Mouse (Mus musculus): ENCODE results near the gene Spag9. TPM values are rescaled to one million over a fixed set of nuclear protein-coding genes. Genes with fewer than 3 reads are reported as not detected.
"Not testable (repeated sequence)": the region's sequence is repeated elsewhere in the genome, so short reads cannot be mapped to it uniquely, and the experiment has no call there.

Gene Spag9
- polyA plus RNA-seq, 1 experiment from 2014 or later = 9.2 TPM

GRCm38 (mm10) chr11:94054176-94054575, 58.3 kb downstream of the Spag9 start:
- Histone ChIP-seq H3K4me3 (replicated peaks) (no peak overlapping the region), H3K4me1 (replicated peaks) (no peaks in the 10 kb centered on the region), H3K9ac (no peak overlapping the region), H3K9me3 (replicated peaks) (no peaks in the 10 kb centered on the region), H3K27ac (replicated peaks) (no peak overlapping the region), H3K4me2 (no peak overlapping the region), H3K36me3 (replicated peaks) (peaks cover 4% of the 10 kb centered on the region; the same call in 1 of the 2 replicates), H3K27me3 (no peaks in the 10 kb centered on the region)
- ATAC-seq (ENCODE audit: insufficient read depth) = no peak
- 72% methylated on average over 3 of the region's 3 CpGs for WGBS (ENCODE audit: insufficient replicate concordance)

GRCm38 (mm10) chr11:94054901-94055300, 59.0 kb downstream of the Spag9 start:
- Histone ChIP-seq H3K9ac (no peak overlapping the region), H3K9me3 (replicated peaks) (no peaks in the 10 kb centered on the region), H3K4me2 (no peak overlapping the region), H3K4me3 (replicated peaks) (no peak overlapping the region), H3K27me3 (no peaks in the 10 kb centered on the region), H3K27ac (replicated peaks) (no peak overlapping the region), H3K4me1 (replicated peaks) (no peaks in the 10 kb centered on the region), H3K36me3 (replicated peaks) (peaks cover 4% of the 10 kb centered on the region; the same call in 1 of the 2 replicates)
- no peak for ATAC-seq (ENCODE audit: insufficient read depth)
- 78% methylated on average over 3 of the region's 3 CpGs for WGBS (ENCODE audit: insufficient replicate concordance)

GRCm38 (mm10) chr11:94063941-94064340, 68.0 kb downstream of the Spag9 start:
- ATAC-seq (ENCODE audit: insufficient read depth) = no peak
- peaks cover 19% of the 10 kb centered on the region for H3K36me3 ChIP-seq (replicated peaks)

GRCm38 (mm10) chr11:94070455-94070854, 74.6 kb downstream of the Spag9 start:
- H3K27ac ChIP-seq (replicated peaks) = no peak overlapping the region
- peaks cover 19% of the 10 kb centered on the region for H3K36me3 ChIP-seq (replicated peaks)
- no peaks in the 10 kb centered on the region for H3K27me3 ChIP-seq
- no peak overlapping the region for H3K9ac ChIP-seq
- H3K4me1 ChIP-seq (replicated peaks) = no peaks in the 10 kb centered on the region
- ATAC-seq (ENCODE audit: insufficient read depth) = no peak
- H3K9me3 ChIP-seq (replicated peaks) = no peaks in the 10 kb centered on the region
- no peak overlapping the region for H3K4me3 ChIP-seq (replicated peaks)
- H3K4me2 ChIP-seq = no peak overlapping the region
- 28% methylated on average over 2 of the region's 2 CpGs for WGBS (ENCODE audit: insufficient replicate concordance)

More at GRCm38 (mm10) chr11:94063941-94064340, 68.0 kb downstream of the Spag9 start:
- no peaks in the 10 kb centered on the region for H3K27me3 ChIP-seq
- H3K4me3 ChIP-seq (replicated peaks) = no peak overlapping the region
- H3K4me2 ChIP-seq = no peak overlapping the region
- no peaks in the 10 kb centered on the region for H3K4me1 ChIP-seq (replicated peaks)
- 81% methylated on average over 5 of the region's 5 CpGs for WGBS (ENCODE audit: insufficient replicate concordance)
- H3K27ac ChIP-seq (replicated peaks) = no peak overlapping the region
- H3K9ac ChIP-seq = no peak overlapping the region
- H3K9me3 ChIP-seq (replicated peaks) = no peaks in the 10 kb centered on the region

GRCm38 (mm10) chr11:94073283-94073682, 77.4 kb downstream of the Spag9 start:
- Histone ChIP-seq H3K36me3 (replicated peaks) (peaks cover 17% of the 10 kb centered on the region), H3K27ac (replicated peaks) (no peak overlapping the region), H3K4me2 (no peak overlapping the region), H3K9me3 (replicated peaks) (no peaks in the 10 kb centered on the region), H3K4me3 (replicated peaks) (no peak overlapping the region), H3K9ac (no peak overlapping the region), H3K4me1 (replicated peaks) (no peaks in the 10 kb centered on the region), H3K27me3 (no peaks in the 10 kb centered on the region)
- ATAC-seq (ENCODE audit: insufficient read depth) = no peak
- WGBS (ENCODE audit: insufficient replicate concordance) = 75% methylated on average over 4 of the region's 4 CpGs

- H3K4me1 ChIP-seq (replicated peaks); H3K4me2 ChIP-seq; H3K27ac ChIP-seq (replicated peaks); H3K27me3 ChIP-seq; H3K4me3 ChIP-seq (replicated peaks); H3K9ac ChIP-seq; H3K9me3 ChIP-seq (replicated peaks); ATAC-seq (ENCODE audit: insufficient read depth): not testable (repeated sequence)
- H3K36me3 ChIP-seq (replicated peaks) = peaks cover 59% of the 10 kb centered on the region
- 68% methylated on average over 2 of the region's 2 CpGs for WGBS (ENCODE audit: insufficient replicate concordance)
These were observed 91.1 kb downstream of the Spag9 start for GRCm38 (mm10) chr11:94086966-94087365.

GRCm38 (mm10) chr11:94090496-94090895, 94.6 kb downstream of the Spag9 start:
- H3K4me1 ChIP-seq (replicated peaks) = no peaks in the 10 kb centered on the region
- ATAC-seq (ENCODE audit: insufficient read depth) = no peak
- no peak overlapping the region for H3K9ac ChIP-seq
- peaks cover 68% of the 10 kb centered on the region for H3K36me3 ChIP-seq (replicated peaks)
- H3K27ac ChIP-seq (replicated peaks) = no peak overlapping the region
- WGBS (ENCODE audit: insufficient replicate concordance) = 76% methylated on average over 4 of the region's 4 CpGs
- H3K4me2 ChIP-seq = no peak overlapping the region
- no peaks in the 10 kb centered on the region for H3K27me3 ChIP-seq
- H3K4me3 ChIP-seq (replicated peaks) = no peak overlapping the region
- H3K9me3 ChIP-seq (replicated peaks) = no peaks in the 10 kb centered on the region

GRCm38 (mm10) chr11:94097489-94097888, 101.6 kb downstream of the Spag9 start:
- no peak overlapping the region for H3K27ac ChIP-seq (replicated peaks)
- H3K9me3 ChIP-seq (replicated peaks) = no peaks in the 10 kb centered on the region
- peaks cover 64% of the 10 kb centered on the region for H3K36me3 ChIP-seq (replicated peaks)
- H3K9ac ChIP-seq = no peak overlapping the region
- WGBS (ENCODE audit: insufficient replicate concordance) = 73% methylated on average over 3 of the region's 3 CpGs
- H3K4me1 ChIP-seq (replicated peaks) = no peaks in the 10 kb centered on the region
- H3K27me3 ChIP-seq = no peaks in the 10 kb centered on the region
- no peak overlapping the region for H3K4me2 ChIP-seq
- no peak for ATAC-seq (ENCODE audit: insufficient read depth)
- H3K4me3 ChIP-seq (replicated peaks) = no peak overlapping the region

GRCm38 (mm10) chr11:94098840-94099239, 102.9 kb downstream of the Spag9 start:
- ATAC-seq (ENCODE audit: insufficient read depth) = no peak
- H3K27ac ChIP-seq (replicated peaks) = no peak overlapping the region
- WGBS (ENCODE audit: insufficient replicate concordance) = 86% methylated on average over 5 of the region's 5 CpGs
- H3K4me1 ChIP-seq (replicated peaks) = no peaks in the 10 kb centered on the region
- H3K4me3 ChIP-seq (replicated peaks) = no peak overlapping the region
- no peaks in the 10 kb centered on the region for H3K9me3 ChIP-seq (replicated peaks)
- peaks cover 53% of the 10 kb centered on the region for H3K36me3 ChIP-seq (replicated peaks)
- no peaks in the 10 kb centered on the region for H3K27me3 ChIP-seq
- no peak overlapping the region for H3K9ac ChIP-seq
- H3K4me2 ChIP-seq = no peak overlapping the region

- 9% methylated on average over 2 of the region's 2 CpGs for WGBS (ENCODE audit: insufficient replicate concordance)
- H3K9me3 ChIP-seq (replicated peaks) = no peaks in the 10 kb centered on the region
- peaks cover 45% of the 10 kb centered on the region for H3K36me3 ChIP-seq (replicated peaks)
- H3K4me2 ChIP-seq = 0 out of 2 replicates have a peak overlapping the region, but pooled peaks have one; percentile 8
- H3K9ac ChIP-seq = no peak overlapping the region
- H3K4me3 ChIP-seq (replicated peaks) = no peak overlapping the region
- peak; percentile 76 for ATAC-seq (ENCODE audit: insufficient read depth)
- H3K27ac ChIP-seq (replicated peaks) = peak overlapping the region; percentile 19; the same call in 1 of the 2 replicates
- no peaks in the 10 kb centered on the region for H3K27me3 ChIP-seq
- H3K4me1 ChIP-seq (replicated peaks) = peaks cover 9% of the 10 kb centered on the region
These were observed 117.9 kb downstream of the Spag9 start for GRCm38 (mm10) chr11:94113795-94114194.

- Histone ChIP-seq H3K4me3 (replicated peaks) (no peak overlapping the region), H3K27me3 (no peaks in the 10 kb centered on the region), H3K4me1 (replicated peaks) (peaks cover 9% of the 10 kb centered on the region), H3K9ac (no peak overlapping the region), H3K27ac (replicated peaks) (no peak overlapping the region), H3K4me2 (no peak overlapping the region), H3K36me3 (replicated peaks) (peaks cover 38% of the 10 kb centered on the region), H3K9me3 (replicated peaks) (no peaks in the 10 kb centered on the region)
- WGBS (ENCODE audit: insufficient replicate concordance) = 85% methylated on average over 5 of the region's 5 CpGs
- no peak for ATAC-seq (ENCODE audit: insufficient read depth)
These were observed 119.5 kb downstream of the Spag9 start for GRCm38 (mm10) chr11:94115408-94115807.

- 90% methylated on average over 7 of the region's 7 CpGs for WGBS (ENCODE audit: insufficient replicate concordance)
- no peaks in the 10 kb centered on the region for H3K27me3 ChIP-seq
These were observed 120.8 kb downstream of the Spag9 start for GRCm38 (mm10) chr11:94116655-94117054.

More at GRCm38 (mm10) chr11:94116655-94117054, 120.8 kb downstream of the Spag9 start:
- Histone ChIP-seq H3K4me1 (replicated peaks) (peaks cover 9% of the 10 kb centered on the region), H3K9me3 (replicated peaks) (no peaks in the 10 kb centered on the region), H3K4me2 (no peak overlapping the region), H3K36me3 (replicated peaks) (peaks cover 36% of the 10 kb centered on the region), H3K27ac (replicated peaks) (no peak overlapping the region), H3K9ac (no peak overlapping the region), H3K4me3 (replicated peaks) (no peak overlapping the region)
- no peak for ATAC-seq (ENCODE audit: insufficient read depth)

All from liver, embryonic 15.5 days (tissue).